Mouse (Mus musculus) activated CD4-positive, CD25-positive, alpha-beta regulatory T cell, adult 4 months (primary cell): Measurements from ENCODE around the gene Gm29554. TPM values are rescaled to one million over a fixed set of nuclear protein-coding genes. Genes with fewer than 3 reads are reported as not detected.
"Not testable (repeated sequence)": the region's sequence is repeated elsewhere in the genome, so short reads cannot be mapped to it uniquely, and the experiment has no call there.

Experiments used
- ATAC-seq: one replicate; pipeline ENCODE4 v1.8.0; 2017
- polyA plus RNA-seq, 2 experiments: library from polyadenylated mRNA; unstranded; fragments of 100-300 nt; shearing (Covaris generic); gene quantifications; one replicate each; pipeline ENCODE4 v1.2.1; 2017

Gm29554 gene
- polyA plus RNA-seq: not detected

DNA sequence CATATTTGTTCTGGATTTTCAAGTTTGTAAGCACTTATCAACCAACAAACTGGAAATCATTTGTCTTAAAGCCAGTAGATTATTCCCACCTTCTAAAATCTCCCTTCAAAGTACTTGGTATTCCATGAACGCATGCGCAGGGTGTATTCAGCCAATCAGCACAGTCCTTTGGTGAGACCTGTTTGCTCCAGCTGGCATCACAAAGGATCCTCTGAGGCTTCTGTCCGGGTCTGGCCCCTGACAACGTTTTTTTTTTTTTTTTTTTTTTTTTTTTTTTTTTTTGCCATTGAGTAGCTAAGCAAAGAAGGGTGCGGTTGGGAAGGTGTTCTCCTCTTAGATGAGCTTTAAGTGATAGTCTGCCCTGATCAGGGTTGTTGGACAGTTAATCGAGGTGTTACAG is at the start of gene Gm29554:
Gm29554 (plus strand) TSS at position 301 of the 400 bp plus-strand sequence.
- ATAC-seq: not testable (repeated sequence)

Other genes with a start within 250 kb of the Gm29554 start
- not detected for gene Gm20812, start 108.0 kb downstream of the Gm29554 start, polyA plus RNA-seq